Mouse (Mus musculus) spleen, adult 2 months (tissue): ENCODE data around the gene Cers5. TPM values are rescaled to one million over a fixed set of nuclear protein-coding genes. Genes with fewer than 3 reads are reported as not detected.

Source experiments
- DNase-seq, 2 experiments: peaks; one replicate each; pipeline versions ENCODE4 v3.0.0 to v3.0.0-alpha.2; 2012 to 2021; ENCODE audit warnings: low spot score in 2 of 2, low read depth in 1 of 2
- H3K27ac ChIP-seq: fragments of 200-500 bp; 2 replicates; pipeline ENCODE4 v1.5.1; 2012; ENCODE audit warnings: low read length, inconsistent platforms; ENCODE audit not compliant: insufficient read depth
- H3K27me3 ChIP-seq: fragments of 200-500 bp; 2 replicates; pipeline ENCODE4 v1.6.1; 2012; ENCODE audit warnings: mild to moderate bottlenecking, moderate library complexity, low read length, inconsistent platforms; ENCODE audit not compliant: control insufficient read depth, insufficient read depth
- H3K36me3 ChIP-seq: fragments of 200-500 bp; 2 replicates; pipeline ENCODE4 v1.6.1; 2012; ENCODE audit warnings: mild to moderate bottlenecking, low read length, inconsistent platforms; ENCODE audit not compliant: control insufficient read depth, insufficient read depth
- H3K4me1 ChIP-seq: fragments of 200-500 bp; 2 replicates; pipeline ENCODE4 v1.6.1; 2011; ENCODE audit warnings: inconsistent platforms; ENCODE audit not compliant: control insufficient read depth, insufficient read depth, insufficient read length
- H3K4me3 ChIP-seq: fragments of 200-500 bp; 2 replicates; pipeline ENCODE4 v1.5.1; 2011; ENCODE audit warnings: mild to moderate bottlenecking, inconsistent platforms; ENCODE audit not compliant: insufficient read depth, insufficient read length; ENCODE audit errors: extremely low read depth
- CTCF ChIP-seq: fragments of 200-500 bp; IDR thresholded peaks from 2 replicates; pipeline ENCODE4 v1.5.1; 2011; ENCODE audit warnings: mild to moderate bottlenecking, inconsistent platforms; ENCODE audit not compliant: insufficient read depth, insufficient read length, insufficient replicate concordance; ENCODE audit errors: extremely low read depth
- POLR2A ChIP-seq: fragments of 200-500 bp; IDR thresholded peaks from 2 replicates; pipeline ENCODE4 v1.6.1; 2011; ENCODE audit warnings: low read depth, low read length, inconsistent platforms
- WGBS: fragments of 180-500 bp; shearing (Covaris S2); methylation state at CpG from one replicate; pipeline ENCODE4 v1.1.7; 2018; 5-methylcytosine and 5-hydroxymethylcytosine counted together
- polyA plus RNA-seq: library from polyadenylated mRNA; depleted of rRNA; stranded (reverse); fragments of >200 nt; gene quantifications from 2 replicates; pipeline ENCODE4 v1.2.3, GENCODE M21; 2012; rRNA removed

Gene Cers5
- polyA plus RNA-seq, 1 experiment, result 30.0 TPM

DNA sequence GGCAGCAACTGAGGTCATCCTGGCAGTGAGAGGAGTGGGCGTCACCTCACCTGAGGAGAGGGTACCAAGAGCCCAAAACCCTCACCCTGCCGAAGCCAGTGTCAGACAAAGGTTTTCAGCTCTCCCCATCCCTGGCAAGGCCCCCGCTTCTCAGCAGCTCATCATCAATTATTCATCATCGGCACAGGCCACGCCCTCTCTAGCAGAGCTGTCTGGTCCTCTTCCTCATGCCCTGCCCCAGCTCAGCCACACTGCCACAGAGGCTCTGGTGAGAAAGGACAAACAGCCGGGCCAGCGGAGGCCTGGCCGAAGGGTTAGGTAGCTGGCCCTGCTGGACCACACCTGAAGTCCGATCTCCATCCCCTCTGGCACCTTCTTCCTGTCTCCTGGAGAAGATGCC is 80.7 kb downstream of the Cers5 start:
- TF ChIP-seq CTCF, result no peak
- no peak for TF ChIP-seq POLR2A
- H3K4me3 ChIP-seq, result no peak overlapping the region
- no peak overlapping the region for H3K27ac ChIP-seq
- no peaks in the 10 kb centered on the region for H3K27me3 ChIP-seq
- WGBS, result 65% methylated on average over 9 of the region's 9 CpGs
- no peak for DNase-seq
- H3K4me1 ChIP-seq, result no peaks in the 10 kb centered on the region
- no peaks in the 10 kb centered on the region for H3K36me3 ChIP-seq

DNA sequence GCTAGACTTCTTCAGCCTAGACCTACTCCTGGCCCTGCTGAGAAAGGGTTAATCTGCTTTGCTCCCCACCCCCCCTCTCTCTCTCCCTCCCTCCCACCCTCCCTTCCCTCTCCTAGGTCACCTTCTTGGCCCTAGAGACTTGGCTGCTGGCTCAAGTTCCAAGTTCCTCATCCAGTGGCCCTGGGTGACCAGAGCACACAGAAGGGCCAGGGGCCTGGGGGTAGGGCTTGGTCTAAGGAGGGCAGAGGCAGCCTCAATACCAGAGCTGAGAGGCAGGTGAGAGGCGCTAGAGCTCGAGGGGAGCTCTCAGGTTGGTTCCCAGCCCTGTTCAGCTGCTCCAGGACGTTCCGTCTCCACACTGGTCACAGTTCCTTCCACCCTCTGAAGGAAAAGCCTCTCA is 81.8 kb downstream of the Cers5 start:
- no peaks in the 10 kb centered on the region for H3K4me1 ChIP-seq
- no peak overlapping the region for H3K4me3 ChIP-seq
- WGBS, result 32% methylated on average over 4 of the region's 4 CpGs
- no peak for DNase-seq
- H3K27me3 ChIP-seq, result no peaks in the 10 kb centered on the region
- no peaks in the 10 kb centered on the region for H3K36me3 ChIP-seq
- no peak for TF ChIP-seq POLR2A
- no peak for TF ChIP-seq CTCF
- no peak overlapping the region for H3K27ac ChIP-seq

DNA sequence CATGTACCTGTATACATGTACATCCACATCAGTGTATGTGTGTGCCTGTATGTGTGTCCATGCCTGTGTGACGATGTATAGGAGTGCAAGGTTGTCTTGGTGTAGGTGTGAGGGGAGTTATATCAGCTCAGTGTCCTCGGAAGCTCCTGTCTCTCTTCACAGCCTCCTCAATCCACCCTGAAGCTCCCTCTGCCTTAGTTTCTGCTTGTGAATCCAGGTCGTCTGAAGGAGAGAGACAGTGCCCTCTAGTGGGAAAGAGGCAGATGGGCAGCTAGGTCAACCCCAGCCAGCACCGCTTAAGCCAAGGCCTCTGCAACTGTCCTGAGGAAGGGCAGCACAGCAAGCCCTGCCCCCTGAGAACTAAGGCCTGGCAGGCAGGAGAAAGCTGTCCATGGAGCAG is 84.0 kb downstream of the Cers5 start:
- Histone ChIP-seq H3K36me3 (no peaks in the 10 kb centered on the region), H3K27me3 (no peaks in the 10 kb centered on the region), H3K4me3 (no peak overlapping the region), H3K27ac (no peak overlapping the region), H3K4me1 (no peaks in the 10 kb centered on the region)
- peak; percentile 68; the same call in 1 of the 2 replicates for TF ChIP-seq CTCF
- no peak for TF ChIP-seq POLR2A
- DNase-seq, result no peak
- 10% methylated on average over 4 of the region's 4 CpGs for WGBS

Other genes starting within 250 kb of the Cers5 start
- gene Faim2, start 244.7 kb downstream of the Cers5 start, polyA plus RNA-seq, result 0.06 TPM in 1 of 2 replicates, not detected in the other
- gene Aqp2, start 193.8 kb downstream of the Cers5 start, polyA plus RNA-seq, result 0.05 and 0.08 TPM in 2 replicates
- 0.27 and 0.74 TPM in 2 replicates for gene Aqp5, start 182.1 kb downstream of the Cers5 start, polyA plus RNA-seq
- not detected in 2 replicates for gene Aqp6, start 171.5 kb downstream of the Cers5 start, polyA plus RNA-seq
- 12.7 and 15.7 TPM in 2 replicates for gene Racgap1, start 121.2 kb downstream of the Cers5 start, polyA plus RNA-seq
- 1.3 and 2.0 TPM in 2 replicates for gene Asic1, start 102.5 kb downstream of the Cers5 start, polyA plus RNA-seq
- gene Smarcd1, start 70.8 kb downstream of the Cers5 start, polyA plus RNA-seq, result 24.7 and 35.0 TPM in 2 replicates
- gene Gm17349, start 67.4 kb downstream of the Cers5 start, polyA plus RNA-seq, result 0.80 and 1.0 TPM in 2 replicates
- 5.3 and 8.5 TPM in 2 replicates for gene Gpd1, start 55.4 kb downstream of the Cers5 start, polyA plus RNA-seq
- gene Cox14, start 47.3 kb downstream of the Cers5 start, polyA plus RNA-seq, result 109 and 168 TPM in 2 replicates
- 7.7 and 7.8 TPM in 2 replicates for gene Lima1, start 102.6 kb upstream of the Cers5 start, polyA plus RNA-seq
- not detected in 2 replicates for gene Fam186a, start 194.2 kb upstream of the Cers5 start, polyA plus RNA-seq
- gene Larp4, start 197.2 kb upstream of the Cers5 start, polyA plus RNA-seq, result 27.5 and 37.6 TPM in 2 replicates